Mouse (Mus musculus) G1E (cell line): ENCODE data around the gene Tesk1. TPM values are rescaled to one million over a fixed set of nuclear protein-coding genes. Genes with fewer than 3 reads are reported as not detected.
"Not testable (repeated sequence)": the region's sequence is repeated elsewhere in the genome, so short reads cannot be mapped to it uniquely, and the experiment has no call there.

Experiments
- ATAC-seq: 2 replicates; pipeline ENCODE4 v1.8.0; 2016; ENCODE audit warnings: mild to moderate bottlenecking; ENCODE audit not compliant: insufficient number of reproducible peaks, poor library complexity, low FRiP score, severe bottlenecking; ENCODE audit errors: extremely low read depth
- DNase-seq: peaks from one replicate; pipeline ENCODE4 v3.0.0; 2012; ENCODE audit warnings: low spot score
- H3K27me3 ChIP-seq: 2 replicates; pipeline ENCODE4 v1.6.1; 2012; ENCODE audit warnings: mild to moderate bottlenecking, low read length, inconsistent platforms; ENCODE audit not compliant: insufficient read depth
- H3K36me3 ChIP-seq: replicated peaks from 2 replicates; pipeline ENCODE3; 2012; ENCODE audit warnings: mild to moderate bottlenecking, inconsistent platforms
- H3K4me1 ChIP-seq: 2 replicates; pipeline ENCODE4 v1.6.1; 2012; ENCODE audit warnings: low read depth, low read length, inconsistent platforms, mixed read lengths; ENCODE audit not compliant: insufficient read depth
- H3K4me3 ChIP-seq: 2 replicates; pipeline ENCODE4 v1.5.1; 2012; ENCODE audit warnings: low read depth, mild to moderate bottlenecking, inconsistent platforms, low read length, moderate library complexity, mixed read lengths
- H3K9me3 ChIP-seq: replicated peaks from 2 replicates; pipeline ENCODE4 v1.6.1; 2012; ENCODE audit warnings: inconsistent platforms
- CTCF ChIP-seq: IDR thresholded peaks from 2 replicates; pipeline ENCODE4 v1.5.1; 2012; ENCODE audit warnings: low read depth, low read length, inconsistent platforms, mixed read lengths
- GATA1 ChIP-seq: IDR thresholded peaks from 2 replicates; pipeline ENCODE4 v1.6.1; 2012; ENCODE audit warnings: borderline replicate concordance, low read length, inconsistent platforms, mixed read lengths
- GATA2 ChIP-seq: IDR thresholded peaks from 2 replicates; pipeline ENCODE4 v1.6.1; 2012; ENCODE audit warnings: low read depth, low read length, inconsistent platforms, borderline replicate concordance
- POLR2AphosphoS5 ChIP-seq: IDR thresholded peaks from 2 replicates; pipeline ENCODE4 v1.6.1; 2012; ENCODE audit warnings: low read depth, low read length, inconsistent platforms; ENCODE audit not compliant: insufficient replicate concordance
- TAL1 ChIP-seq: conservative IDR thresholded peaks from 2 replicates; pipeline ENCODE4 v1.6.1; 2012; ENCODE audit warnings: low read depth, low read length, inconsistent platforms, mixed read lengths
- polyA plus RNA-seq: library from polyadenylated mRNA; stranded (reverse); fragments of >175 nt; gene quantifications from 2 replicates; pipeline ENCODE4 v1.2.3, GENCODE M21; 2012
- total RNA-seq, 2 experiments: library from RNA; stranded (forward) in 1 of 2; stranded (reverse) in 1 of 2; fragments of 200-1000 nt in 1 of 2; fragments of >200 nt in 1 of 2; fragmentation: Nextera tagmentation in 1 of 2; gene quantifications; 2 replicates each; pipeline ENCODE4 v1.2.3; 2014 to 2017

Gene Tesk1
- total and polyA plus RNA-seq, 3 experiments = 8.7 to 55.8 (median 26.3) TPM

GRCm38 (mm10) chr4:43483535-43484091 lies 41.9 kb downstream of the Tesk1 start, which contains the start of gene Sit1:
Sit1 (minus strand) TSS chr4:43483734.
- H3K4me1 ChIP-seq = peaks cover 12% of the 10 kb centered on the region
- DNase-seq (no peak), ATAC-seq (no peak)
- peaks cover 18% of the 10 kb centered on the region for H3K27me3 ChIP-seq
- H3K4me3 ChIP-seq = no peak within 1 kb of the TSS
- H3K36me3 ChIP-seq = no peaks in the 10 kb centered on the region
- TF ChIP-seq POLR2AphosphoS5 = no peak
- no peak for TF ChIP-seq TAL1
- no peak for TF ChIP-seq CTCF
- no peak for TF ChIP-seq GATA2
- no peak for TF ChIP-seq GATA1
- no peaks in the 10 kb centered on the region for H3K9me3 ChIP-seq

GRCm38 (mm10) chr4:43485666-43486065 lies 43.9 kb downstream of the Tesk1 start:
- not testable (repeated sequence) for H3K36me3 ChIP-seq, ATAC-seq, H3K9me3 ChIP-seq, DNase-seq, H3K4me3 ChIP-seq
- Histone ChIP-seq H3K27me3 (peaks cover 18% of the 10 kb centered on the region), H3K4me1 (peaks cover 25% of the 10 kb centered on the region)

DNA sequence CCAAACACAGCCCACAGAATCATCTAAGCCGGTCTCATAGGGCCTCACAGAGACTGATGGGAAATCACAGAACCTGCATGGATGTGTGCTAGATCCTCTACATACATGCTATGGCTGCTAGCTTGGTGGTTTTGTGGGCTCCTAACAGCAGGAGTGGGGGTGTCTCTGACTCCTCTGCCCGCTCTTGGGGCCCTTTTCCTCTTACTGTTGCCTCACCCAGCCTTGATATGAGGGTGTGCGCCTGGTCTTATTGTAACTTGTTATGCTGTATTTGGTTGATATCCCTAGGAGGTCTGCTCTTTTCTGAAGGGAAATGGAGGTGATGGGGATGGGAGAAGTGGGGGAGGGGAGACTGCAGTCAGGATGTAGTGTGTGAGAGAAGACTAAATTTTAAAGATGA lies 47.9 kb downstream of the Tesk1 start:
- TF ChIP-seq GATA2 (no peak), GATA1 (no peak), CTCF (no peak), POLR2AphosphoS5 (no peak), TAL1 (no peak)
- H3K4me1 ChIP-seq = peaks cover 39% of the 10 kb centered on the region
- no peak for DNase-seq
- no peak for ATAC-seq
- no peaks in the 10 kb centered on the region for H3K9me3 ChIP-seq
- H3K27me3 ChIP-seq = no peaks in the 10 kb centered on the region; the same call in 1 of the 2 replicates
- H3K36me3 ChIP-seq = no peaks in the 10 kb centered on the region
- no peak overlapping the region for H3K4me3 ChIP-seq

- H3K4me1 ChIP-seq = peaks cover 51% of the 10 kb centered on the region
Observed at GRCm38 (mm10) chr4:43490801-43491200, 49.1 kb downstream of the Tesk1 start.

GRCm38 (mm10) chr4:43492101-43492820 lies 50.5 kb downstream of the Tesk1 start:
- Histone ChIP-seq H3K27me3 (no peaks in the 10 kb centered on the region; the same call in 1 of the 2 replicates), H3K4me1 (peaks cover 63% of the 10 kb centered on the region), H3K4me3 (peak overlapping the region; percentile 59; the same call in 1 of the 2 replicates), H3K36me3 (peaks cover 26% of the 10 kb centered on the region), H3K9me3 (no peaks in the 10 kb centered on the region)
- TF ChIP-seq POLR2AphosphoS5 = no peak
- TF ChIP-seq GATA1 = no peak
- TF ChIP-seq TAL1 = no peak
- no peak for TF ChIP-seq GATA2
- no peak for TF ChIP-seq CTCF
- ATAC-seq (no peak), DNase-seq (no peak)

More at GRCm38 (mm10) chr4:43490801-43491200, 49.1 kb downstream of the Tesk1 start:
- ATAC-seq (no peak), DNase-seq (no peak)
- TF ChIP-seq TAL1 = peak; percentile 42; the same call in 1 of the 2 replicates
- no peak for TF ChIP-seq POLR2AphosphoS5
- no peak overlapping the region for H3K4me3 ChIP-seq
- no peaks in the 10 kb centered on the region for H3K9me3 ChIP-seq
- peaks cover 12% of the 10 kb centered on the region for H3K36me3 ChIP-seq
- H3K27me3 ChIP-seq = no peaks in the 10 kb centered on the region; the same call in 1 of the 2 replicates

DNA sequence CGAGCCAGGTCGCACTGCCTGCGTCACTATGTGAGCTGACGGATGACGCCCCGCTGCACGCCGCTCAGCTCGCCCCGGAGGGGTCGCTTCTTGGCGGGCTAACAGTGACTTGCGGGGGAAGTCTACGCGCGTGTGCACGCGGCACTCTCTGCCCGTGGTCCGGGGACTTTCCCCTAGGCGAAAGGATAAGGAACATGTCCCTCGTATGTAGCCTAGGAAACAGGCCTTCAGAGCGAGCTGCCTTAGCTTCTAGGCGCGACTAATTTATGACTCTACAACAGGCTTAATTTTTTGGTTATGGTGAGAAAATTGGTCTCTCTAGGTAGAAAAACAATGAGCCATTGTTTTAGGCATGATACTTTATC lies 51.1 kb downstream of the Tesk1 start, which contains the start of gene Ccdc107:
Ccdc107 (plus strand) TSS at position 80 of the 365 bp plus-strand sequence.
- DNase-seq = peak; percentile 96
- H3K9me3 ChIP-seq = no peaks in the 10 kb centered on the region
- H3K27me3 ChIP-seq = no peaks in the 10 kb centered on the region; the same call in 1 of the 2 replicates
- H3K4me3 ChIP-seq = peak within 1 kb of the TSS; percentile 83
- H3K4me1 ChIP-seq = peaks cover 68% of the 10 kb centered on the region
- peak; percentile 92 for ATAC-seq
- TF ChIP-seq GATA2 = no peak
- no peak for TF ChIP-seq CTCF
- no peak for TF ChIP-seq POLR2AphosphoS5
- TF ChIP-seq GATA1 = no peak
- no peak for TF ChIP-seq TAL1
- H3K36me3 ChIP-seq = peaks cover 32% of the 10 kb centered on the region
